Mouse (Mus musculus) stomach, postnatal 0 days (tissue): ENCODE results near the gene Vps13c.

Experiments used
- CTCF ChIP-seq: IDR thresholded peaks from 2 replicates; pipeline ENCODE4 v1.5.1; 2016; ENCODE audit warnings: antibody characterized with exemption, low read depth, mild to moderate bottlenecking, moderate library complexity
- EP300 ChIP-seq: optimal IDR thresholded peaks from 2 replicates; pipeline ENCODE3; 2016; ENCODE audit warnings: antibody characterized with exemption

GRCm38 (mm10) chr9:67863332-67863731 lies 23.1 kb downstream of the Vps13c start:
- TF ChIP-seq CTCF (no peak), EP300 (no peak)
